Mouse (Mus musculus) embryo, embryonic 11.5 days (tissue): ENCODE measurements around the gene Olfml3.

Experiments
- DNase-seq: peaks from one replicate; pipeline ENCODE4 v3.0.0-alpha.2; 2012; ENCODE audit warnings: low read depth, low spot score

Olfml3 gene

GRCm38 (mm10) chr3:103740342-103740741, 2.5 kb upstream of the Olfml3 start:
- no peak for DNase-seq

GRCm38 (mm10) chr3:103739329-103739728, 1.5 kb upstream of the Olfml3 start, which contains the start of gene Gm10964:
TSS of gene Gm10964 (plus strand) at chr3:103739366.
- no peak for DNase-seq

- DNase-seq: no peak
Measured at GRCm38 (mm10) chr3:103737061-103737754, 593 bp downstream of the Olfml3 start.

GRCm38 (mm10) chr3:103735776-103736600, 1.8 kb downstream of the Olfml3 start:
- no peak for DNase-seq

GRCm38 (mm10) chr3:103734696-103735519, 2.9 kb downstream of the Olfml3 start:
- no peak for DNase-seq

- no peak for DNase-seq
Measured at GRCm38 (mm10) chr3:103733799-103734695, 3.8 kb downstream of the Olfml3 start.

- no peak for DNase-seq
Measured at GRCm38 (mm10) chr3:103733176-103733575, 4.6 kb downstream of the Olfml3 start.

GRCm38 (mm10) chr3:103732116-103732515, 5.7 kb downstream of the Olfml3 start:
- no peak for DNase-seq

GRCm38 (mm10) chr3:103729850-103730249, 8.0 kb downstream of the Olfml3 start:
- DNase-seq: no peak

GRCm38 (mm10) chr3:103727813-103728326, 9.9 kb downstream of the Olfml3 start:
- no peak for DNase-seq

- no peak for DNase-seq
Measured at GRCm38 (mm10) chr3:103726642-103727041, 11.2 kb downstream of the Olfml3 start.

GRCm38 (mm10) chr3:103724137-103724536, 13.7 kb downstream of the Olfml3 start:
- DNase-seq: no peak

GRCm38 (mm10) chr3:103718728-103719127, 19.1 kb downstream of the Olfml3 start:
- no peak for DNase-seq

- DNase-seq: no peak
Measured at GRCm38 (mm10) chr3:103716774-103717760, 20.7 kb downstream of the Olfml3 start.

GRCm38 (mm10) chr3:103715762-103716693, 21.8 kb downstream of the Olfml3 start:
- DNase-seq: no peak

- no peak for DNase-seq
Measured at GRCm38 (mm10) chr3:103714942-103715341, 22.9 kb downstream of the Olfml3 start.

GRCm38 (mm10) chr3:103714236-103714875, 23.4 kb downstream of the Olfml3 start:
- no peak for DNase-seq

GRCm38 (mm10) chr3:103712196-103712595, 25.6 kb downstream of the Olfml3 start:
- DNase-seq: no peak
